Mouse (Mus musculus) heart, postnatal 0 days (tissue): ENCODE measurements around the gene Tgfbr1. TPM values are rescaled to one million over a fixed set of nuclear protein-coding genes. Genes with fewer than 3 reads are reported as not detected.

Experiments
- ATAC-seq: fragments of 200-750 bp; cut with Nextera tagmentation; 2 replicates; pipeline ENCODE4 v1.8.0; 2017; ENCODE audit warnings: low read depth, moderate number of reproducible peaks, moderate library complexity; ENCODE audit not compliant: insufficient read depth
- DNase-seq: peaks from one replicate; pipeline ENCODE4 v3.0.0-alpha.2; 2016; ENCODE audit warnings: low spot score
- H3K27ac ChIP-seq: fragments of 300-500 bp; sonication (generic); 2 replicates; pipeline ENCODE4 v1.5.1; 2014; ENCODE audit warnings: low read depth, mild to moderate bottlenecking
- H3K27me3 ChIP-seq: fragments of 300-500 bp; sonication (generic); 2 replicates; pipeline ENCODE4 v1.6.1; 2014; ENCODE audit warnings: low read length, mixed read lengths; ENCODE audit not compliant: control insufficient read depth, insufficient read depth
- H3K36me3 ChIP-seq: fragments of 300-500 bp; sonication (generic); replicated peaks from 2 replicates; pipeline ENCODE4 v1.6.1; 2014; ENCODE audit warnings: low read length, mixed read lengths; ENCODE audit not compliant: control insufficient read depth, insufficient read depth
- H3K4me1 ChIP-seq: fragments of 300-500 bp; sonication (generic); 2 replicates; pipeline ENCODE4 v1.6.1; 2014; ENCODE audit warnings: antibody characterized with exemption; ENCODE audit not compliant: control insufficient read depth, insufficient read depth
- H3K4me2 ChIP-seq: fragments of 300-500 bp; sonication (generic); 2 replicates; pipeline ENCODE4 v1.6.1; 2014; ENCODE audit warnings: low read depth, mild to moderate bottlenecking, low read length, moderate library complexity
- H3K4me3 ChIP-seq: fragments of 300-500 bp; sonication (generic); 2 replicates; pipeline ENCODE4 v1.5.1; 2014; ENCODE audit warnings: low read depth, low read length
- H3K9ac ChIP-seq: fragments of 300-500 bp; sonication (generic); replicated peaks from 2 replicates; pipeline ENCODE4 v1.6.1; 2014; ENCODE audit warnings: low read depth, low read length, mixed read lengths
- H3K9me3 ChIP-seq: fragments of 300-500 bp; sonication (generic); replicated peaks from 2 replicates; pipeline ENCODE4 v1.6.1; 2016; ENCODE audit warnings: low read length; ENCODE audit not compliant: control insufficient read depth
- CTCF ChIP-seq: IDR thresholded peaks from 2 replicates; pipeline ENCODE4 v1.5.1; 2016; ENCODE audit warnings: antibody characterized with exemption, control low read depth, low read depth
- EP300 ChIP-seq: IDR thresholded peaks from 2 replicates; pipeline ENCODE4 v1.6.1; 2016; ENCODE audit warnings: antibody characterized with exemption, low read depth
- WGBS: fragments of 180-500 bp; shearing (Covaris S2); extraction: QIAGEN DNeasy Blood & Tissue Kit; methylation state at CpG from one replicate; pipeline ENCODE4 v1.1.7; 2014; 5-methylcytosine and 5-hydroxymethylcytosine counted together
- polyA plus RNA-seq: library from polyadenylated mRNA; unstranded; fragments of >200 nt; fragmentation: Nextera tagmentation; extraction: Ambion mirVana; gene quantifications from 2 replicates; pipeline ENCODE4 v1.2.1, GENCODE M21; 2015
- total RNA-seq: library from RNA; depleted of rRNA; stranded (reverse); fragments of >200 nt; gene quantifications from 2 replicates; pipeline ENCODE4 v1.2.3, GENCODE M21; 2014; ENCODE audit warnings: low replicate concordance

Tgfbr1 gene
- total and polyA plus RNA-seq, 2 experiments from 2014 or later, result 7.8 to 19.8 TPM

GRCm38 (mm10) chr4:47330378-47331052 lies 22.5 kb upstream of the Tgfbr1 start:
- 79% methylated on average over 13 of the region's 13 CpGs for WGBS

GRCm38 (mm10) chr4:47332812-47333343 lies 20.1 kb upstream of the Tgfbr1 start:
- no peak for DNase-seq
- 86% methylated on average over 6 of the region's 6 CpGs for WGBS
- TF ChIP-seq EP300, result no peak
- TF ChIP-seq CTCF, result no peak

More at GRCm38 (mm10) chr4:47330378-47331052, 22.5 kb upstream of the Tgfbr1 start:
- Histone ChIP-seq H3K27ac (no peak overlapping the region), H3K4me1 (no peaks in the 10 kb centered on the region), H3K4me2 (no peak overlapping the region), H3K27me3 (no peaks in the 10 kb centered on the region), H3K9ac (no peak overlapping the region), H3K4me3 (no peak overlapping the region), H3K36me3 (no peaks in the 10 kb centered on the region), H3K9me3 (no peaks in the 10 kb centered on the region)
- ATAC-seq, result no peak
- DNase-seq, result no peak
- no peak for TF ChIP-seq EP300
- TF ChIP-seq CTCF, result no peak

DNA sequence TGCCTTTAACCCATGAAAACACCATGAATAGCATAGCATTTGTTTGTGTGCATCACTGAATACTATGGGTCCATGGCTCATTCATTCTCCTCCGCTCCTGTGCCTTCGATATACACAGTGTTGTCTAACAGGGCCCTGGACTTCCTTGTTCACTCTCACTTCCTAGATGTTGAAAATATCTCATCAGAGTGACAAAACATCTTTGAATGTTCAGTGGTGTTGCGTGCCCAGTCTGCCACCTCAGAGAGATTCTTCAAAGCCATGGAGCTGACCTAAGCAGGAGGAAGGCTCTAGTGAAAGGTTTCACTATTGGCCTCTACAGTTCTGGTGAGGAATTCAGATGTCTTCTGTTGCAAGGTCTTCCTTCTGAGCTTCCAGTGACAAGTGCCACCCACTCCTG lies 19.5 kb upstream of the Tgfbr1 start:
- no peak overlapping the region for H3K4me3 ChIP-seq
- no peak overlapping the region for H3K27ac ChIP-seq
- H3K9me3 ChIP-seq, result no peaks in the 10 kb centered on the region
- H3K4me1 ChIP-seq, result no peaks in the 10 kb centered on the region
- ATAC-seq (no peak), DNase-seq (no peak)
- no peaks in the 10 kb centered on the region for H3K36me3 ChIP-seq
- H3K9ac ChIP-seq, result no peak overlapping the region
- H3K27me3 ChIP-seq, result no peaks in the 10 kb centered on the region
- WGBS, result 83% methylated on average over 3 of the region's 3 CpGs
- H3K4me2 ChIP-seq, result no peak overlapping the region
- TF ChIP-seq EP300, result no peak
- TF ChIP-seq CTCF, result no peak

More at GRCm38 (mm10) chr4:47332812-47333343, 20.1 kb upstream of the Tgfbr1 start:
- no peak overlapping the region for H3K4me3 ChIP-seq
- H3K4me1 ChIP-seq, result no peaks in the 10 kb centered on the region
- no peaks in the 10 kb centered on the region for H3K27me3 ChIP-seq
- no peak overlapping the region for H3K9ac ChIP-seq
- no peaks in the 10 kb centered on the region for H3K36me3 ChIP-seq
- ATAC-seq, result no peak
- H3K27ac ChIP-seq, result no peak overlapping the region
- H3K9me3 ChIP-seq, result no peaks in the 10 kb centered on the region
- no peak overlapping the region for H3K4me2 ChIP-seq

DNA sequence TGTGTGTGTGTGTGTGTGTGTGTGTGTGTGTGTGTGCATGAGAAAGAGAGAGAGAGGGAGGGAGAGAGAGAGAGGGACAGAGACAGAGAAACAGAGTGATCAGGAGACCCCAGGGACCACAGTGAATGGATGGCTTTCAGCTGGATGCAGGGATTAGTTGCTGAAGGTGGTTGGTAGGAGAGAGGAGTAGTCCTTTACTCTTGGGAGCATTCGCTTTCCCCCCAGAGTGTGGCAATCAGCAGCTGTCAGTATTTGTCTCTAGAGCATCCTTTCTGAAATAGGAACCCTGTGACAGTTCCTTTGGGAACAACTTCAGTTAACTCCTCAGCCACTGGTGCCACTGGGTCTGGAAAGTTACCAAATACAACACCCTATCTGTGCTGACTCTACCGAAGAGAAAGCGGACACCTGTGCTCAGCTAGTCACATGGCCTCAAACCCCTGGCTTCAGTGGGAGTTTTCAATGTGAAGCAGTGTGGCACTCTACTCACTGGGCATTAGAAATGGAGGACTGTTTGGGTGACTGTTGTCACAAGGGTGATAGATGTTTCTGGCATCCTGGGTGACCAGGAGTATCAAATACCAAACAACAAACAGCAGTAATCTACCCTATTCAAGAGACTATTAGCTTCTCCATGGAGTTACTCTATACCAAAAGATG lies 16.0 kb upstream of the Tgfbr1 start:
- Histone ChIP-seq H3K9me3 (no peaks in the 10 kb centered on the region), H3K4me1 (0 out of 2 replicates have a peak, but pooled peaks cover 8% of the 10 kb centered on the region), H3K27ac (no peak overlapping the region), H3K4me3 (no peak overlapping the region), H3K27me3 (no peaks in the 10 kb centered on the region), H3K36me3 (no peaks in the 10 kb centered on the region), H3K4me2 (no peak overlapping the region), H3K9ac (no peak overlapping the region)
- 49% methylated on average over 3 of the region's 3 CpGs for WGBS
- no peak for TF ChIP-seq CTCF
- no peak for TF ChIP-seq EP300
- ATAC-seq, result no peak
- DNase-seq, result no peak

- Histone ChIP-seq H3K4me2 (no peak overlapping the region), H3K4me1 (0 out of 2 replicates have a peak, but pooled peaks cover 8% of the 10 kb centered on the region), H3K27ac (no peak overlapping the region), H3K9me3 (no peaks in the 10 kb centered on the region), H3K4me3 (no peak overlapping the region), H3K27me3 (no peaks in the 10 kb centered on the region), H3K36me3 (no peaks in the 10 kb centered on the region), H3K9ac (no peak overlapping the region)
- DNase-seq, result no peak
- TF ChIP-seq EP300, result no peak
- no peak for TF ChIP-seq CTCF
- ATAC-seq, result no peak
- WGBS, result 58% methylated on average over 8 of the region's 8 CpGs
These were observed 10.4 kb upstream of the Tgfbr1 start for GRCm38 (mm10) chr4:47342632-47343031.
